Mouse (Mus musculus): ENCODE results near the gene Cygb.

The Cygb gene

GRCm38 (mm10) chr11:116656348-116657191 is 2.5 kb upstream of the Cygb start:
- in situ Hi-C loops (cut with MboI, MseI) = no loop called here

DNA sequence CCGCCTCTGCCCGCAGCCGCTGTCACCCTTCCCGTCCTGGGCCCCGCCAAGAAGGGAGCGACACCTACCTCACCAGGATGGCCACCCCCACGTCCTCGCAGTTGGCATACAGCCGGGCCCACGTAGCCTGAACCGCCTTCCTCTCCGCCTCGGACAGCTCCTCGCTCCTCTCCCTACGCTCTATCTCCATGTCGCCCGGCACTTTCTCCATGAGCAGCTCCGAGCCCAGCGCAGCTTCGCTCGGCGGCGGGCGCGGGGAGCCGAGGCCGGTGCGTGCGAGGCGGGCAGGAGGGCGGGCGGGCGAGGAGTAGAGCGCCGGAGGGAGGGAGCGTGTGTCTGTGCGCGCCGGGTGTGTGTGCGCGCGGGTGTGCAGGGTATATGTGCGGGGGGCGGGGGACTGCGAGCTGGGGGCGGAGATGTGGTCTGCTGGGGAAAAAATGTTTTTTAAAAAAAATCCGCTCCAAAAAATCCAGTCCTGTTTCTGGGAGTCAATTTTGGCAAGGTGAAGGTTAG is 348 bp downstream of the Cygb start:
- in situ Hi-C loops (cut with MboI, MseI) = no loop called here

GRCm38 (mm10) chr11:116653234-116653633 is 879 bp downstream of the Cygb start, which contains the start of gene Prcd:
Gene Prcd, plus strand, starts transcription at chr11:116653534.
- in situ Hi-C loops (cut with MboI, MseI) = no loop called here

DNA sequence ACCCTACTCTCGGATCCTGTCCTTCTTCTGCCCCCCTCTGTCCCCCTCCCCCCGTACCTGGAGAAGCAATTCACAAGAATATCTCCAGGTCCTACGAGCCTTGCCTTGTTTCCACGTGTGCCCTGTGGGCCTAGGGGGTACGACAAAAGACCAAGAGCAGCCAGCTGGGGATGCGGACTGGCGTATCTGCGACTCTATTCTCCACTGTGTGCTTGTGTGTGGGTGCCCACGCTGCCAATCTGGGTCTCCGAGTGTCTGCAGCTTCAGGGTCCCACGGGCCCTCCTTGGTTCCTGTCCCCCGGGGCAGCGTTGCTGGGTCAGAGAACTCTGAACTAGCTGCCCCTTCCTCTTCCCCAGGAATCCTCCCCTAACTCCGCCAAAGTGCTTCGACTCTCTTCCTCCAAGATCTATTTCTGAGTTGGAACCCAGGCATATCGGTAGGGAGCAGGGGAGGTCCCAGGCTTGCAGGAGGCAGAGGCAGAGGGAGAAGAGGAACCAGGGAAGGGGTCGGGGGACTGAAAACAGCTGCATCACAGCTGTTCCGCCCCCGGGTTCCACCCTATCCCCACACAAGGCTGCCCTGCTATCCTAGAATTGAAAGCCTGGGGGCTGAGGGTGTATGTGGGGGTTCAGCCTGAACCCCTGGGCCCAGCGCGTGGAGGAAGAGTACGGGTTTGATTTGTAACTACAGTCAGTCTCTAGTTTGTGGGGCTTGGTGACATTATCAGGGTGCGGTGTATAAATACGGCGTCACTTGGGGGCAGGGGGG is 1.6 kb downstream of the Cygb start:
- in situ Hi-C loops (cut with MboI, MseI) = no loop called here

- in situ Hi-C loops (cut with MboI, MseI) = no loop called here
These were observed 2.8 kb downstream of the Cygb start for GRCm38 (mm10) chr11:116651339-116651738.

GRCm38 (mm10) chr11:116650811-116651210 is 3.3 kb downstream of the Cygb start:
- in situ Hi-C loops (cut with MboI, MseI) = no loop called here

DNA sequence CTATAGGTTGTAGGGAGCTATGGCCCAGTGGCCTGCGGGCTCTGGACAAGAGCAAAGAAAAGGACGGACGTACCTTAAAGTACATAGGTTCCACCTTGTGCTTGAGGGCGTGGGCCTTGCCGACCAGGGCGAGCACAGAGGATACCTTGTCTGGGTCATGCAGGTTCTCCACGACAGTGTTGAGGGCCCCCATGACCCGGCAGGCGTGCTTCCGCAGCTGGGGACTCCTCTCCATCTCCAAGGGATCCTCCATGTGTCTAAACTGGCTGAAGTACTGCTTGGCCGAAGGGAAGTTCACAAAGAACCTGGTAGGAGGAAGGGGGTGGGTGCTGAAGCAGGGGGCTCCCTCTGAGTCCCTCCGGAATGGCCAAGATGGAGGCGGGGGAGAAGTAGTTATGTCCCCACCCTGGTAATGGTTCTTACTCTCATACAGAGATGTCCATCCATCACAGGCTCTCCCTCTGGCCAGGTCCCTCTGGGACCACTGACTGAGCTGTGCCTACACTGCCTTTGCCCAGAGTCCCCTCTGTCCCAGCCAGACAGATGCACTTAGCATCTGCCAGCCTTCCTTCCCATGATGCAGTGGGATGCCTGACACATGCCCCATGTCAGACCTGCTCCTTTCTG is 4.3 kb downstream of the Cygb start:
- in situ Hi-C loops (cut with MboI, MseI) = no loop called here

- in situ Hi-C loops (cut with MboI, MseI) = no loop called here
These were observed 5.1 kb downstream of the Cygb start for GRCm38 (mm10) chr11:116648976-116649375.

GRCm38 (mm10) chr11:116648213-116648921 is 5.7 kb downstream of the Cygb start:
- in situ Hi-C loops (cut with MboI, MseI) = no loop called here

DNA sequence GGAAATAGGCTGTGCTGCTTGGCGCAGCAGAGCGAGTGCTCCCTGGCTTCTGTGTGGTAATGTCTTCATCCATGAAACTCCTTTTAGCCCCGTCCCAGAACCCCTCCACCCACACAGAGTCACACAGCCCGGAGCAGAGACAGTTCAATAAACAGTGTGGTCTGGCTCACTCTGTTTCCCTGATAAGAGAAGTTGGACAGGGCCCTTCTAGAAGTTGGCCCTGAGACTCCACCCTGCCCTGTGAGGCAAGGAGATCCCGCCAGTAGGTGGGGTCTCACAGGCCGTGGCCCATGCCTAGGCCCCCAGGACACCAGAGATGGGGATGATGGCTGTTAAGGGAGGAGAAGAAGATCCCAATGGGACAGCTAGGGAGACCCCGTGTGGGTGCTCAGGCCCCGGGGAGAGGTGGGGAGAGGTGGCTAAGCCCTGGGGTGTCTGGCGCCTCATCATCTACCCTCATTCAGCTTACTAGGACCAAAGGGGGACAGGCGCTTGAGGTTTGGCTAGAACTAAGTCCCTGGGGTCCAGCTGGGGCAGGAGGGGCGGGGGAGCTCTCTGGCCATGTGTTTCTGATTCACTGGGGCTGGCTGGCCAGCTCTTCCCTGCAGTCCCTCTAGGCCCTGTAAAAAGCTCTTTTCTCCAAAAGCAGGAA is 6.6 kb downstream of the Cygb start:
- in situ Hi-C loops (cut with MboI, MseI) = no loop called here

- in situ Hi-C loops (cut with MboI, MseI) = no loop called here
These were observed 7.3 kb downstream of the Cygb start for GRCm38 (mm10) chr11:116646771-116647170.

DNA sequence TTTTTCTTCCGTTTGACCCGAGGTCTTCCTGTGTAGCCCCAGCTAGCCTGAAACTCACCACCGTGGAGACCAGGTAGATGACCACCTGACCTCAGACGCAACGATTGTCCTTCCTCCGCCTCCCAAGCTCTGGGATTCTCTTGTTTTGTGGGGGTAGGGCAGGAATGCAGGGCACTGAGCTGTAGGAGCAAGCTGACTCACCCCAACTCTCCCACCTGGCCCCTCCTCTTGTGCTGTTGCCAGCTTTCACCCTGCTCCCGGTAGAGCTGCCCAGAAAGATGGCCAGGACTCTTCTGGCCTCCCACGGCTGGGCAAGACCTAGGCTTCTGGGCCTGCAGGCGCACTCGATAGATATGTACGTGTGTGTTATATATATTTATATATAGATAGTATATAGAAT is 8.0 kb downstream of the Cygb start:
- in situ Hi-C loops (cut with MboI, MseI) = no loop called here

DNA sequence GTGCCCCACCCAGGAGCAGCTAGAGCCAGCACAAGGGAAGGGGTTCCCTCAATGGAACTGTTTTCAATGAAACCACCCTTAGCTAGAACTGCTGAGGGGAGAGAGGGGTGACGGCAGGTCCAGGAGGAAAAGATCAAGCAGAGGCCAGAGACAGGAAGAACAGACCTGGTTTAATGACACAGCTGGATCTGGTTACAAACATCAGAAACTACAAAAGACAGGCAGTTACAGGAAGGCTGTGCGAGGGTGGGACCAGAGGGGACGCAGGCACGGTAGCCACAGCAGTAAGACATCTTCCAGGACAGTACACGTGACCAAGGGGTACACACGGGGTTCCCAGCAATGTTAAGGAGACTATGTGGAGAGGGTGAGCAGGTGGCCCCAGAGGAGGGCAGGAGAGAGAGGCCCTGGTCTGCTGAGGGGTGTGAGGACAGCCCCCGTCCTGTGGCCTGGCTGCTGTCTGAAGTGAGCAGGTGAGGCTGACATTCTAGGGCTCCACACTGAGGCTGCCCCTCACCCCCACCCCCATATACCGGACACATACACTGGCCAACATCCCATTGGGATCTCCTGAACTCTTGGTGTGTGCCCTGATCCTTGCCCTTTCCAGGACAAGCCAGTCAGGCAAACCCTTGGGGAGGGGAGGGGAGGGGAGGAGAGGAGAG is 8.5 kb downstream of the Cygb start:
- in situ Hi-C loops (cut with MboI, MseI) = no loop called here

- in situ Hi-C loops (cut with MboI, MseI) = loop anchor here (5.0 kb wide), 1 partner anchor 163 kb away; no protein-coding TSS in a partner anchor
These were observed 9.6 kb downstream of the Cygb start for GRCm38 (mm10) chr11:116644225-116645112.

DNA sequence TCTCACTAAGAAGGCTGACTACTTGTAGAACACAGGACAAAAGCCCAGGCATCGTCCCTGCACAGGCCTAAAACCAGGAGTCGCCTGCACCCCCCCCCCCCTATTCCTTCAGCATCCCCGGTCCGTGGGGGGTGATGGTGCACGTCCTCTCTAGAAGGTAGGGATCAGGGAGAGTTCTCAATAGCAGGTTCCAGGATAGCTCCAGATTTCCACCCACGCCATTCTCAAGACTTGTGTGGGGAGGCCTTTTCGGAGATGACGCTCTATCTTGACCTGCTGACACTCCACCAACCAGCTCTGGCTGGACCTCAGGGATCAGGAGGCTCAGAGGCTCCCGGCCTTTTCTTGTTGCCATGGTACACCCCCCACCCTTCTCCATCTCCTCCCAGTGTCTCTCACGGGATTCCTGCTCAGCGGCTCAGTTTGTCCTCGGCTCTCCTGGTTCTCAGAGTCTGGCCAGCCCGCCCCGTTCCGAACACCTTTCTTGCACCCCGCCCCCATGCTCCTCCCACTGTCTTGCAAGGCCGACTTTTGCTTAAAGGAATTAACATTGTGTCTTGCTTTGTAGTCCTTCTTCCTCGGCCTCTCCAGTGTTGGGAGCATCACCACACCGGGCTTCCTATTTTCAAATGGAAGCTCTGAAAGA is 10.4 kb downstream of the Cygb start:
- in situ Hi-C loops (cut with MboI, MseI) = loop anchor here (5.0 kb wide), 1 partner anchor 164 kb away; no protein-coding TSS in a partner anchor

DNA sequence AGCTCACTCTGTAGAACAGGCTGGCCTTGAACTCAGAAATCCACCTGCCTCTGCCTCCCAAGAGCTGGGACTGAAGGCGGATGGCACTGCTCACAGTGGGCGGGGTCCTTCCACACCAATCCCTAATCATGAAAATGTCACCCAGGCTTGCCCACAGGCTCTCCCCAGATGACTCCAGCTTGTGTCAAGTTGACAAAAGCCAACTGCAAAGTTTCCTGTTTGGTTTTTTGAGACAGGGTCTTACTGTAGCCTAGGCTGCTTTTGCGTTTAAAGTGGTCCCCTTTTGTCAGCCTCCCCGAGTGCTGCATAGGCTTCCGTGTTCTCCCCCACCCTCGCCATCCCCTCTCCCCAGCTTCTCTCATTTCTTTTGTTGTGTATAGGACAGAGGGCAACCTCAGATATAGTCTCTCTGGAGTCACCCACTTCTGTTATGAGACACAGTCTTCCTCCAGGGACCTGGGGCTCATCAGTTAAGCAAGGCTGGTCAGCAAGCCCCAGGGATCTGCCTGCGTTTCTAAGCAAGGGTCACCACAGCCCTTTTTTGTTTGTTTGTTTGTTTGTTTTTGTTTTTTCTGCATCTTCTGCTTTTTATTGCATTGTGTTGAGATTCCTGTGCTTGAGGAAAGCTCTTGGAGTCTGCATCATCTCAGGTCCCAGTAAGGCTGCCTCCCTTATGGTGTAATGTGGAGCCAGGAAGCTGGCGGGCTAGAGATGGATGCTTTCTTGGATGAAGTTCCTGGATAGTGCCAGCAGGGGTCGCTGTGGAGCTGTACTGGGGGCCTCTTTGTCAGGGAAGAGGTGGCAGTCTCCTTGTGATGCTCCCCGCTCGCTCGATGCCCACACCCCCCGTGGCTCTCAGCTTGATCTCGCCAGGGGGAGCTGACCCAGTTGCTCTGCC is 11.2 kb downstream of the Cygb start:
- in situ Hi-C loops (cut with MboI, MseI) = loop anchor here (5.0 kb wide), 1 partner anchor 164 kb away; no protein-coding TSS in a partner anchor

- in situ Hi-C loops (cut with MboI, MseI) = loop anchor here (5.0 kb wide), 1 partner anchor 166 kb away; no protein-coding TSS in a partner anchor
These were observed 12.4 kb downstream of the Cygb start for GRCm38 (mm10) chr11:116641731-116642130.
